Mouse (Mus musculus): ENCODE results near the gene Btbd7.

GRCm38 (mm10) chr12:102748256-102748655, 130.0 kb downstream of the Btbd7 start:
- TF ChIP-seq CTCF (conservative IDR thresholded peaks at IDR 0.05; ENCODE audit: insufficient read depth, insufficient read length, low read depth, low read length) (no peak), POLR2A (IDR thresholded peaks at IDR 0.05; ENCODE audit: low read depth, low read length) (no peak)
